Mouse (Mus musculus): ENCODE results near the gene Iffo2. TPM values are rescaled to one million over a fixed set of nuclear protein-coding genes. Genes with fewer than 3 reads are reported as not detected.
A peak's percentile ranks its signal among the peaks of the same experiment; 100 is the strongest.

Gene Iffo2
- total RNA-seq, 1 experiment from 2014 or later = 3.9 TPM

- no peak for ATAC-seq (replicated peaks in 1 of 2; ENCODE audit: insufficient read depth in 1 of 2, low FRiP score in 2 of 2, low TSS enrichment in 1 of 2, low read depth in 1 of 2, poor library complexity in 2 of 2, severe bottlenecking in 2 of 2)
Observed at GRCm38 (mm10) chr4:139511557-139511956, 18.8 kb upstream of the Iffo2 start.

- ATAC-seq (replicated peaks in 1 of 2; ENCODE audit: insufficient read depth in 1 of 2, low FRiP score in 2 of 2, low TSS enrichment in 1 of 2, low read depth in 1 of 2, poor library complexity in 2 of 2, severe bottlenecking in 2 of 2) = no peak
Observed at GRCm38 (mm10) chr4:139512985-139513384, 17.4 kb upstream of the Iffo2 start.

GRCm38 (mm10) chr4:139519221-139519620 lies 11.1 kb upstream of the Iffo2 start:
- no peak for ATAC-seq (replicated peaks in 1 of 2; ENCODE audit: insufficient read depth in 1 of 2, low FRiP score in 2 of 2, low TSS enrichment in 1 of 2, low read depth in 1 of 2, poor library complexity in 2 of 2, severe bottlenecking in 2 of 2)

GRCm38 (mm10) chr4:139521926-139522325 lies 8.4 kb upstream of the Iffo2 start:
- ATAC-seq (replicated peaks in 1 of 2; ENCODE audit: insufficient read depth in 1 of 2, low FRiP score in 2 of 2, low TSS enrichment in 1 of 2, low read depth in 1 of 2, poor library complexity in 2 of 2, severe bottlenecking in 2 of 2) = no peak

GRCm38 (mm10) chr4:139526475-139526874 lies 3.9 kb upstream of the Iffo2 start:
- no peak for ATAC-seq (replicated peaks in 1 of 2; ENCODE audit: insufficient read depth in 1 of 2, low FRiP score in 2 of 2, low TSS enrichment in 1 of 2, low read depth in 1 of 2, poor library complexity in 2 of 2, severe bottlenecking in 2 of 2)

- ATAC-seq (replicated peaks in 1 of 2; ENCODE audit: insufficient read depth in 1 of 2, low FRiP score in 2 of 2, low TSS enrichment in 1 of 2, low read depth in 1 of 2, poor library complexity in 2 of 2, severe bottlenecking in 2 of 2) = no peak
Observed at GRCm38 (mm10) chr4:139532081-139532480, 1.7 kb downstream of the Iffo2 start.

- no peak for ATAC-seq (replicated peaks in 1 of 2; ENCODE audit: insufficient read depth in 1 of 2, low FRiP score in 2 of 2, low TSS enrichment in 1 of 2, low read depth in 1 of 2, poor library complexity in 2 of 2, severe bottlenecking in 2 of 2)
Observed at GRCm38 (mm10) chr4:139535127-139535695, 4.9 kb downstream of the Iffo2 start.

GRCm38 (mm10) chr4:139535719-139536118 lies 5.4 kb downstream of the Iffo2 start:
- ATAC-seq (replicated peaks in 1 of 2; ENCODE audit: insufficient read depth in 1 of 2, low FRiP score in 2 of 2, low TSS enrichment in 1 of 2, low read depth in 1 of 2, poor library complexity in 2 of 2, severe bottlenecking in 2 of 2) = no peak

GRCm38 (mm10) chr4:139536706-139537105 lies 6.4 kb downstream of the Iffo2 start:
- ATAC-seq (replicated peaks in 1 of 2; ENCODE audit: insufficient read depth in 1 of 2, low FRiP score in 2 of 2, low TSS enrichment in 1 of 2, low read depth in 1 of 2, poor library complexity in 2 of 2, severe bottlenecking in 2 of 2) = no peak

GRCm38 (mm10) chr4:139540784-139541183 lies 10.4 kb downstream of the Iffo2 start:
- ATAC-seq (replicated peaks in 1 of 2; ENCODE audit: insufficient read depth in 1 of 2, low FRiP score in 2 of 2, low TSS enrichment in 1 of 2, low read depth in 1 of 2, poor library complexity in 2 of 2, severe bottlenecking in 2 of 2) = no peak

- ATAC-seq (replicated peaks in 1 of 2; ENCODE audit: insufficient read depth in 1 of 2, low FRiP score in 2 of 2, low TSS enrichment in 1 of 2, low read depth in 1 of 2, poor library complexity in 2 of 2, severe bottlenecking in 2 of 2) = no peak
Observed at GRCm38 (mm10) chr4:139545791-139546190, 15.4 kb downstream of the Iffo2 start.

- no peak for ATAC-seq (replicated peaks in 1 of 2; ENCODE audit: insufficient read depth in 1 of 2, low FRiP score in 2 of 2, low TSS enrichment in 1 of 2, low read depth in 1 of 2, poor library complexity in 2 of 2, severe bottlenecking in 2 of 2)
Observed at GRCm38 (mm10) chr4:139549448-139549847, 19.1 kb downstream of the Iffo2 start.

GRCm38 (mm10) chr4:139555235-139555634 lies 24.9 kb downstream of the Iffo2 start:
- no peak for ATAC-seq (replicated peaks in 1 of 2; ENCODE audit: insufficient read depth in 1 of 2, low FRiP score in 2 of 2, low TSS enrichment in 1 of 2, low read depth in 1 of 2, poor library complexity in 2 of 2, severe bottlenecking in 2 of 2)

GRCm38 (mm10) chr4:139555951-139556350 lies 25.6 kb downstream of the Iffo2 start:
- ATAC-seq (replicated peaks in 1 of 2; ENCODE audit: insufficient read depth in 1 of 2, low FRiP score in 2 of 2, low TSS enrichment in 1 of 2, low read depth in 1 of 2, poor library complexity in 2 of 2, severe bottlenecking in 2 of 2) = 0 out of 4 replicates have a peak, but pooled peaks of 1 of the 2 experiments have one; percentile 4

- ATAC-seq (replicated peaks in 1 of 2; ENCODE audit: insufficient read depth in 1 of 2, low FRiP score in 2 of 2, low TSS enrichment in 1 of 2, low read depth in 1 of 2, poor library complexity in 2 of 2, severe bottlenecking in 2 of 2) = no peak
Observed at GRCm38 (mm10) chr4:139568361-139568760, 38.0 kb downstream of the Iffo2 start.

GRCm38 (mm10) chr4:139570756-139571155 lies 40.4 kb downstream of the Iffo2 start:
- ATAC-seq (replicated peaks in 1 of 2; ENCODE audit: insufficient read depth in 1 of 2, low FRiP score in 2 of 2, low TSS enrichment in 1 of 2, low read depth in 1 of 2, poor library complexity in 2 of 2, severe bottlenecking in 2 of 2) = no peak

- no peak for ATAC-seq (replicated peaks in 1 of 2; ENCODE audit: insufficient read depth in 1 of 2, low FRiP score in 2 of 2, low TSS enrichment in 1 of 2, low read depth in 1 of 2, poor library complexity in 2 of 2, severe bottlenecking in 2 of 2)
Observed at GRCm38 (mm10) chr4:139572928-139573512, 42.7 kb downstream of the Iffo2 start.

GRCm38 (mm10) chr4:139574156-139574798 lies 43.9 kb downstream of the Iffo2 start:
- peak; percentile 93 to 94 for ATAC-seq (replicated peaks in 1 of 2; ENCODE audit: insufficient read depth in 1 of 2, low FRiP score in 2 of 2, low TSS enrichment in 1 of 2, low read depth in 1 of 2, poor library complexity in 2 of 2, severe bottlenecking in 2 of 2)

Measured in hematopoietic stem cell, adult 5-6 weeks (primary cell).